Mouse (Mus musculus) brain, embryonic 14.5 days (tissue): ENCODE data around the gene Rnf126.

Source experiments
- CTCF ChIP-seq: fragments of 200-500 bp; IDR thresholded peaks from 2 replicates; pipeline ENCODE4 v1.5.1; 2012; ENCODE audit warnings: inconsistent platforms, mild to moderate bottlenecking, moderate library complexity, borderline replicate concordance; ENCODE audit not compliant: insufficient read depth, insufficient read length; ENCODE audit errors: extremely low read depth
- POLR2A ChIP-seq: fragments of 200-500 bp; IDR thresholded peaks from 2 replicates; pipeline ENCODE4 v1.6.1; 2012; ENCODE audit warnings: mild to moderate bottlenecking, inconsistent platforms, borderline replicate concordance; ENCODE audit not compliant: poor library complexity, insufficient read depth, insufficient read length, severe bottlenecking; ENCODE audit errors: extremely low read depth

DNA sequence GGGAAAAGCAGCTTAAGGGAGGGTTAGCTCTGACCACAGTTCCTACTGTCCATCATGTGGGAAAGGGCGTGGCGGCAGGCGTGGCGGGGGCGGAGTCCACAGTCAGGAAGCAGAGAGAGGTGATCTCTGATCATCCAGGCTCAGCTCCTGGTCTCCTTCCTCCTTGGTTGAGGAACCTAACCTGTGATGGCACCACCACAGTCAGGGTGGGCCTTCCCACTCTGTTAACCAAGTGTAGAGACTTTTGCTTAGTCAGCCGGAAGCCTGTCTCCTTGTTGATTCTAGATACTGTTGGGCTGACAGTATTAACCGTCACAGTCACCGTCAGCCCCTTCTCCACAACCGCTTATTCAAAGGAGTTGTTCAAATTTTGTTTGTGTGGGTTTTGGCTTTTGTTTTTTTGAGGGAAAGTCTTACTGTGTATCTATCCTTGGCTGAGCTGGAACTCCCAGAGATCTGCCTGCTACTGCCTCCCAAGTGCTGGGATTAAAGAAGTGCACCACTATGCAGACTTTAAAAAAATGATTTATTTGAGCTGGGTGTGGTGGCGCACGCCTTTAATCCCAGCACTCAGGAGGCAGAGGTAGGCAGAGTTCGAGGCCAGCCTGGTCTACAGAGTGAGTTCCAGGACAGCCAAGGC is 31.7 kb upstream of the Rnf126 start:
- TF ChIP-seq CTCF (no peak), POLR2A (no peak)
